Mouse (Mus musculus): ENCODE data around the gene Pkd1l3. TPM values are rescaled to one million over a fixed set of nuclear protein-coding genes. Genes with fewer than 3 reads are reported as not detected.

The Pkd1l3 gene
- total and polyA plus RNA-seq, 3 experiments: 3.5 to 23.9 (median 11.2) TPM

GRCm38 (mm10) chr8:109578900-109579301, 35.4 kb upstream of the Pkd1l3 start, which contains the start of gene Hp:
TSS of gene Hp (minus strand) at chr8:109579172.
- Histone ChIP-seq H3K9me3 (replicated peaks) (no peaks in the 10 kb centered on the region), H3K27me3 (ENCODE audit: insufficient read depth, low read length) (peaks cover 5% of the 10 kb centered on the region), H3K4me1 (ENCODE audit: insufficient read depth, low read depth, low read length) (no peaks in the 10 kb centered on the region), H3K4me3 (ENCODE audit: low read depth, low read length) (no peak within 1 kb of the TSS), H3K36me3 (replicated peaks) (peaks cover 15% of the 10 kb centered on the region)
- no peak for ATAC-seq (ENCODE audit: extremely low read depth, insufficient number of reproducible peaks, low FRiP score, poor library complexity, severe bottlenecking)
- no peak for TF ChIP-seq CTCF (IDR thresholded peaks at IDR 0.05; ENCODE audit: low read depth, low read length)
- no peak for TF ChIP-seq GATA1 (IDR thresholded peaks at IDR 0.05; ENCODE audit: borderline replicate concordance, low read length)
- TF ChIP-seq POLR2AphosphoS5 (IDR thresholded peaks at IDR 0.05; ENCODE audit: insufficient replicate concordance, low read depth, low read length): no peak
- TF ChIP-seq GATA2 (IDR thresholded peaks at IDR 0.05; ENCODE audit: borderline replicate concordance, low read depth, low read length): no peak
- TF ChIP-seq TAL1 (conservative IDR thresholded peaks at IDR 0.05; ENCODE audit: low read depth, low read length): no peak
- no peak for DNase-seq (ENCODE audit: low spot score)

- DNase-seq (ENCODE audit: low spot score) (no peak), ATAC-seq (ENCODE audit: extremely low read depth, insufficient number of reproducible peaks, low FRiP score, poor library complexity, severe bottlenecking) (no peak)
- Histone ChIP-seq H3K4me3 (ENCODE audit: low read depth, low read length) (no peak overlapping the region), H3K36me3 (replicated peaks) (no peaks in the 10 kb centered on the region), H3K4me1 (ENCODE audit: insufficient read depth, low read depth, low read length) (no peaks in the 10 kb centered on the region), H3K27me3 (ENCODE audit: insufficient read depth, low read length) (peaks cover 11% of the 10 kb centered on the region), H3K9me3 (replicated peaks) (no peaks in the 10 kb centered on the region)
- TF ChIP-seq GATA1 (IDR thresholded peaks at IDR 0.05; ENCODE audit: borderline replicate concordance, low read length): no peak
- no peak for TF ChIP-seq POLR2AphosphoS5 (IDR thresholded peaks at IDR 0.05; ENCODE audit: insufficient replicate concordance, low read depth, low read length)
- TF ChIP-seq CTCF (IDR thresholded peaks at IDR 0.05; ENCODE audit: low read depth, low read length): no peak
- no peak for TF ChIP-seq GATA2 (IDR thresholded peaks at IDR 0.05; ENCODE audit: borderline replicate concordance, low read depth, low read length)
- TF ChIP-seq TAL1 (conservative IDR thresholded peaks at IDR 0.05; ENCODE audit: low read depth, low read length): no peak
Observed at GRCm38 (mm10) chr8:109584293-109584692, 30.0 kb upstream of the Pkd1l3 start.

GRCm38 (mm10) chr8:109584830-109585229, 29.5 kb upstream of the Pkd1l3 start:
- Histone ChIP-seq H3K4me1 (ENCODE audit: insufficient read depth, low read depth, low read length) (no peaks in the 10 kb centered on the region), H3K4me3 (ENCODE audit: low read depth, low read length) (no peak overlapping the region), H3K27me3 (ENCODE audit: insufficient read depth, low read length) (peaks cover 11% of the 10 kb centered on the region), H3K9me3 (replicated peaks) (no peaks in the 10 kb centered on the region), H3K36me3 (replicated peaks) (no peaks in the 10 kb centered on the region)
- DNase-seq (ENCODE audit: low spot score): no peak
- no peak for TF ChIP-seq GATA2 (IDR thresholded peaks at IDR 0.05; ENCODE audit: borderline replicate concordance, low read depth, low read length)
- ATAC-seq (ENCODE audit: extremely low read depth, insufficient number of reproducible peaks, low FRiP score, poor library complexity, severe bottlenecking): no peak

- peaks cover under 1% of the 10 kb centered on the region for H3K36me3 ChIP-seq (replicated peaks)
- TF ChIP-seq GATA2 (IDR thresholded peaks at IDR 0.05; ENCODE audit: borderline replicate concordance, low read depth, low read length) (no peak), CTCF (IDR thresholded peaks at IDR 0.05; ENCODE audit: low read depth, low read length) (no peak), POLR2AphosphoS5 (IDR thresholded peaks at IDR 0.05; ENCODE audit: insufficient replicate concordance, low read depth, low read length) (no peak), GATA1 (IDR thresholded peaks at IDR 0.05; ENCODE audit: borderline replicate concordance, low read length) (no peak), TAL1 (conservative IDR thresholded peaks at IDR 0.05; ENCODE audit: low read depth, low read length) (no peak)
- H3K9me3 ChIP-seq (replicated peaks): no peaks in the 10 kb centered on the region
- ATAC-seq (ENCODE audit: extremely low read depth, insufficient number of reproducible peaks, low FRiP score, poor library complexity, severe bottlenecking) (no peak), DNase-seq (ENCODE audit: low spot score) (no peak)
- no peaks in the 10 kb centered on the region for H3K4me1 ChIP-seq (ENCODE audit: insufficient read depth, low read depth, low read length)
- H3K4me3 ChIP-seq (ENCODE audit: low read depth, low read length): no peak overlapping the region
- H3K27me3 ChIP-seq (ENCODE audit: insufficient read depth, low read length): peaks cover 11% of the 10 kb centered on the region
Observed at GRCm38 (mm10) chr8:109585652-109586051, 28.7 kb upstream of the Pkd1l3 start.

GRCm38 (mm10) chr8:109586972-109587504, 27.3 kb upstream of the Pkd1l3 start:
- Histone ChIP-seq H3K4me3 (ENCODE audit: low read depth, low read length) (no peak overlapping the region), H3K9me3 (replicated peaks) (no peaks in the 10 kb centered on the region), H3K27me3 (ENCODE audit: insufficient read depth, low read length) (peaks cover 11% of the 10 kb centered on the region), H3K36me3 (replicated peaks) (peaks cover 11% of the 10 kb centered on the region), H3K4me1 (ENCODE audit: insufficient read depth, low read depth, low read length) (peaks cover 8% of the 10 kb centered on the region)
- TF ChIP-seq GATA1 (IDR thresholded peaks at IDR 0.05; ENCODE audit: borderline replicate concordance, low read length): no peak
- TF ChIP-seq GATA2 (IDR thresholded peaks at IDR 0.05; ENCODE audit: borderline replicate concordance, low read depth, low read length): no peak
- TF ChIP-seq CTCF (IDR thresholded peaks at IDR 0.05; ENCODE audit: low read depth, low read length): no peak
- TF ChIP-seq TAL1 (conservative IDR thresholded peaks at IDR 0.05; ENCODE audit: low read depth, low read length): no peak
- no peak for TF ChIP-seq POLR2AphosphoS5 (IDR thresholded peaks at IDR 0.05; ENCODE audit: insufficient replicate concordance, low read depth, low read length)
- no peak for DNase-seq (ENCODE audit: low spot score)
- no peak for ATAC-seq (ENCODE audit: extremely low read depth, insufficient number of reproducible peaks, low FRiP score, poor library complexity, severe bottlenecking)

- H3K27me3 ChIP-seq (ENCODE audit: insufficient read depth, low read length): no peaks in the 10 kb centered on the region; the same call in 1 of the 2 replicates
- H3K4me3 ChIP-seq (ENCODE audit: low read depth, low read length): no peak overlapping the region
- ATAC-seq (ENCODE audit: extremely low read depth, insufficient number of reproducible peaks, low FRiP score, poor library complexity, severe bottlenecking) (no peak), DNase-seq (ENCODE audit: low spot score) (no peak)
- TF ChIP-seq CTCF (IDR thresholded peaks at IDR 0.05; ENCODE audit: low read depth, low read length): no peak
- no peak for TF ChIP-seq GATA2 (IDR thresholded peaks at IDR 0.05; ENCODE audit: borderline replicate concordance, low read depth, low read length)
- H3K4me1 ChIP-seq (ENCODE audit: insufficient read depth, low read depth, low read length): peaks cover 11% of the 10 kb centered on the region
- H3K9me3 ChIP-seq (replicated peaks): no peaks in the 10 kb centered on the region
- peaks cover 50% of the 10 kb centered on the region for H3K36me3 ChIP-seq (replicated peaks)
Observed at GRCm38 (mm10) chr8:109590901-109591300, 23.4 kb upstream of the Pkd1l3 start.

- no peaks in the 10 kb centered on the region for H3K9me3 ChIP-seq (replicated peaks)
- peaks cover 11% of the 10 kb centered on the region for H3K4me1 ChIP-seq (ENCODE audit: insufficient read depth, low read depth, low read length)
- TF ChIP-seq GATA1 (IDR thresholded peaks at IDR 0.05; ENCODE audit: borderline replicate concordance, low read length) (no peak), CTCF (IDR thresholded peaks at IDR 0.05; ENCODE audit: low read depth, low read length) (no peak), GATA2 (IDR thresholded peaks at IDR 0.05; ENCODE audit: borderline replicate concordance, low read depth, low read length) (no peak), POLR2AphosphoS5 (IDR thresholded peaks at IDR 0.05; ENCODE audit: insufficient replicate concordance, low read depth, low read length) (no peak), TAL1 (conservative IDR thresholded peaks at IDR 0.05; ENCODE audit: low read depth, low read length) (no peak)
Observed at GRCm38 (mm10) chr8:109591367-109591766, 22.9 kb upstream of the Pkd1l3 start.

More at GRCm38 (mm10) chr8:109591367-109591766, 22.9 kb upstream of the Pkd1l3 start:
- ATAC-seq (ENCODE audit: extremely low read depth, insufficient number of reproducible peaks, low FRiP score, poor library complexity, severe bottlenecking) (no peak), DNase-seq (ENCODE audit: low spot score) (no peak)
- Histone ChIP-seq H3K36me3 (replicated peaks) (peaks cover 54% of the 10 kb centered on the region), H3K27me3 (ENCODE audit: insufficient read depth, low read length) (no peaks in the 10 kb centered on the region; the same call in 1 of the 2 replicates), H3K4me3 (ENCODE audit: low read depth, low read length) (no peak overlapping the region)

All from G1E (cell line).